Mouse (Mus musculus): ENCODE data around the gene Tcp1.
"Not testable (repeated sequence)": the region's sequence is repeated elsewhere in the genome, so short reads cannot be mapped to it uniquely, and the experiment has no call there.

Tcp1 gene

GRCm38 (mm10) chr17:12915488-12915880, at the start of gene Tcp1:
TSS of gene Tcp1 (plus strand) at chr17:12915701.
- no peak for DNase-seq (ENCODE audit: low read depth, low spot score)

GRCm38 (mm10) chr17:12866853-12867252, 48.6 kb upstream of the Tcp1 start:
- no peak for DNase-seq (ENCODE audit: low read depth, low spot score)

DNA sequence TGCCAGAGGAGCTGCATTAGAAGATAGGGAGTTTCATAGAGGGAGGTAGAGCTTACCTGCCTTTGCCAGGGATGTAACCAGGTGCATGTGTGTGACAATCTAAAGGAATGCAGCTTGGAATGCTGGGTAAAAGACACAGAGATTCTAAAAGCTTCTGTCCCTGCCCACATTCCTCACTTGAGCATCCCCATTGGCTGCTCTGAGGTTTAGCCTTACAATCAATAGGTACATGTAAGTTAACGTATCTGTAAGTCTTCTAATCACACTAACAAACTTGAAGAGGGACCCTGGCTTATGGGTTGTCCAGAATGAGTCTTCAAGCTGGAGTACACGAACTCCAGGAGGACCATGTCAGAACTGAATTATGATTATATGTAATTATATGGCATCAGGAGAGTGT, 47.5 kb upstream of the Tcp1 start, which contains the start of gene Mas1:
Gene Mas1, minus strand, starts transcription at position 101 of the 400 bp plus-strand sequence.
- no peak for DNase-seq (ENCODE audit: low read depth, low spot score)

- DNase-seq (ENCODE audit: low read depth, low spot score): peak; percentile 46
Observed at GRCm38 (mm10) chr17:12868640-12869039, 46.9 kb upstream of the Tcp1 start.

- DNase-seq (ENCODE audit: low read depth, low spot score): no peak
Observed at GRCm38 (mm10) chr17:12872275-12873028, 43.0 kb upstream of the Tcp1 start.

GRCm38 (mm10) chr17:12875734-12876133, 39.8 kb upstream of the Tcp1 start, which contains the start of gene Mrgprh:
TSS of gene Mrgprh (plus strand) at chr17:12876034.
- no peak for DNase-seq (ENCODE audit: low read depth, low spot score)

- peak; percentile 91 for DNase-seq (ENCODE audit: low read depth, low spot score)
Observed at GRCm38 (mm10) chr17:12880178-12880577, 35.3 kb upstream of the Tcp1 start.

GRCm38 (mm10) chr17:12881216-12881615, 34.3 kb upstream of the Tcp1 start:
- DNase-seq (ENCODE audit: low read depth, low spot score): peak; percentile 47

GRCm38 (mm10) chr17:12886620-12887019, 28.9 kb upstream of the Tcp1 start:
- no peak for DNase-seq (ENCODE audit: low read depth, low spot score)

DNA sequence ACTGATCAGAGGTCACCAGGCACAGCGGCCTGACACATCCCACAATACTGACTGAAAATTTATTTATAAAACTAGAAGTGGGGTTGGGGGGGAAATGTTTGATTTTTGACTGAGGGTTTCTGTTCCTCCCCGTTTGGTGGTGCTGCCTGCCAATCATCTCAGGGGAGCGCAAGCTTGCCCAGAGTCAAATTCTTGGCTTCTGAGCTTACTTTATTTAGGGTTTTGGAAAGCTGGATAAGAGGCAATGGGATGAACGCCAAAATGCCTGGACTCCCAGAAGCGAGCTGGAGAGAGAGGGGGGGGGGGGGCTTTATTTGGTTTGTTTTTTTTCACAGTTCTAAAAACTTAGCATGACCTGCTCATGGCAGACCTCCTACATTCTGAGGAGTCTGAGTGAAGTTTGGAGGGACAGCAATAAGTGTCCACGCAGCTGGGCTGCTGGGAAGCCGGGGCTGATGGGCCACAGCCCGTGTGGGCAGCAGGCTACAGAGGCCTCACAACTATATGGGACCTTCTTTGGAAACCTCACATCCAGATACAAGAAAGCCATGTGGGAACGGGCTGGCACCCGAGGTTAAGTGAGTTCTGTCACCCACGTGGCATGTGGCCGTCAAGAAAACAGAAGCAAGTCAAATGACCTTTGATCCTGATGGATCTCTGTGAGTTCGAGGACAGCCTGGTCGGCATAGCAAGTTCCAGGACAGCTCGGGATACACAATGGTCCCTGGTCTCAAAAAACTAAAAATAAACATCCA, 28.3 kb upstream of the Tcp1 start:
- no peak for DNase-seq (ENCODE audit: low read depth, low spot score)

GRCm38 (mm10) chr17:12891054-12891453, 24.4 kb upstream of the Tcp1 start:
- no peak for DNase-seq (ENCODE audit: low read depth, low spot score)

DNA sequence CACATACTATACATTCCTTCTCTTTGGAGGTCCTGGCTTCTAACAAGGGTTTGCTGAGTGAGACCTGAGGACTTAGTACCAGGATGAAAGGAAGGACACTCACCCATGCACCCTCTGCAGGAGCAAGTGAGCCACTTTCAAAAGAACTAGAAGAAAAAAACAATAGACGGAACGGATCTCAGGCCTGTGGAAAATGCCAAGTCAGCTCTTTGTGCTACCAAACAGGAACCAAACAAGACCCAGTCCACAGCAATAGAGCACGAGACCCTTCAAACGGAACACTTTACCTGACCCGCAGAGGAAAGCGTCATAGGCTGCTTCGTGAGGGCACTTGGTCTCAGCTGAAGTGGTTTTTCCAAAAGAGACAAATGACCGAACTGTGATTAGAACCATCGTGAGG, 23.5 kb upstream of the Tcp1 start:
- no peak for DNase-seq (ENCODE audit: low read depth, low spot score)

DNA sequence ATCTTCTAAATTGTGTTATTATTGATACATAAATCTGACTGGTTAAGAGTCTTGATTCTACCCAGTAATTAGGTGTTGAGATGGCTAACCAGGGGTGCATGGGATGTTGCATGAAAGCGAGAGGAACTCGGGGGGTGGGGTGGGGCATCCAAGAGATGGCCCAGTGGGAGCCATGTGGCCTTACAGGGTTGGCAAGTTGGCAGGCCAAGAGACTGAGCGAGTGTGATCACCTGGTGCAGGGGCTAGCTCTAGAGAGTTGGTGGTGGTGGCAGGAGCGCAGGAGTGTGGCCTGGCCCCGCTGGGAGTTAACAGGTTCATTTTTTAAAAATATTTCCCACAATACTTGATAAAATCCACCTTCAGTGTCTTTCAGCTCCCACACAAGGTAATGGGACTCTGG, 17.8 kb upstream of the Tcp1 start:
- no peak for DNase-seq (ENCODE audit: low read depth, low spot score)

DNA sequence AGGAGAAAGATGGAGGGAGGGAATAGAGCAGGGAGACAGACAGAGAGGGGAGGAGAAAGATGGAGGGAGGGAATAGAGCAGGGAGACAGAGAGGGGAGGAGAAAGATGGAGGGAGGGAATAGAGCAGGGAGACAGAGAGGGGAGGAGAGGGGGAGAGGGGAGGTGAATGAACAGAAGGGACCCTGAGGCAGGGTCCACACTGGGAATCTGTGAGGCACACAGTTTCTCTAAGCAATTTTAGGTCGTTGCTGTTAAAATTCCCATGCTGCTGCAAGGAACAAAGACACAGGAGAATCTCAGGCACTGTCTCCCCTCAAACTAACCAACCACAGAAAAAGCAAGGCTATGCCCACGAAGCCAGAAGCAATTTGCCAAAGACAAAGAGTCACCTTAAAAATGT, 16.9 kb upstream of the Tcp1 start:
- not testable (repeated sequence) for DNase-seq (ENCODE audit: low read depth, low spot score)

- no peak for DNase-seq (ENCODE audit: low read depth, low spot score)
Observed at GRCm38 (mm10) chr17:12902291-12902690, 13.2 kb upstream of the Tcp1 start.

- DNase-seq (ENCODE audit: low read depth, low spot score): no peak
Observed at GRCm38 (mm10) chr17:12903372-12904333, 11.8 kb upstream of the Tcp1 start.

DNA sequence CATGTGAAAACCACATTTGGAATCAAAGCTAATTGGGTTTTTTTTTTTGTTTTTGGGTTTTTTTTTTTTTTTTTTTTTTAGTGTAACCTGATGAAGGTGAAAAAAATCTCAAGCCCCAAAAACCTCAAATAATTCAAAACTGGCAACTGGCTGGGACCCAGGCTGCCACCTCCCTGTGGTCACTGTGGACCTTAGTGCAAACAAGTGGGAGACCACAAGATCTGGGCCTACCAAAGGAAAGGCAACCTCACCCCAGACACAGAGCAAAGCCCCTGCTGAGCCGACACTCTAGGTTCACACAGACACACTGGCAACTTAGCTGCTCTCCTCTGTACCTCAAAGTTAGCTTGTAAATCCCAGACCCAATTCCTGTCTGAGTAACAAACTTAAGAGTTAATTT, 11.2 kb upstream of the Tcp1 start:
- no peak for DNase-seq (ENCODE audit: low read depth, low spot score)

DNA sequence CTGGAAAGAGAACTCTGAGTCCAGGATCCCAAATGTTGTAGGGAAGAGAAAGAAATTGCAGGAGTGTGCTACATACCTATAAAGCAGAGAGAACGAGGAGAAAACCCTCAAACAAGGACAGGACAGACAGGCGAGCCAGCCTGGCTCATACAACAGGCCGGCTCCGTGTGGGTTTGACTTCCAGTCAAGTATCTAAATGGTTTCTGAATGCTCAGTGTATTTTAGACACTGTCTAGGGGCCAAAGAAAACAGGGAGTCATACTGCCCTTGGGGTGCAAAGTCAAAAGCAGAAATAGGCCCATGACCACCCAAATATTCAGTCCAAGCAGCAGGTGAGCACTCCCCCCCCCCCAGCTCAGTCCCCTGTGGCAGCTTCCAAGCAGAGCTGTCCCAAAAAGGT, 9.7 kb upstream of the Tcp1 start:
- DNase-seq (ENCODE audit: low read depth, low spot score): no peak

DNA sequence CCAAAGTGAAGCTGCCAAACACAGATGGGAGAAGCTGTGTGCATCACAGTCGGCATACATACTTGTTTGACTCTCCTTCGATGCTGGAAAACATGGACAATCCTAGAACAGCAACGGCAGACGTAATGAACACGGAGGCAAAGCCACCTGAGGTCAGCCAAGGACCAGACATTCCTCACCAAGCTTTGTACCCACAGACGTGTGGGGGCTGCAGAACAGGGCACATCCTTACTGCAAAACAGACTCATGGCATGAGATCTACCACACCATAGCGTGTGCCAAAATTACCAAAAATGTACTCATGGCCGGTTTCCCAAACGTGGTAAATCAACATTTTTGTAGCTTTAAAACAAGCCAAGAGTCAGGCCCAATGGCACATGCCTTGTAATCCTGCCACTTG, 9.1 kb upstream of the Tcp1 start:
- no peak for DNase-seq (ENCODE audit: low read depth, low spot score)

DNA sequence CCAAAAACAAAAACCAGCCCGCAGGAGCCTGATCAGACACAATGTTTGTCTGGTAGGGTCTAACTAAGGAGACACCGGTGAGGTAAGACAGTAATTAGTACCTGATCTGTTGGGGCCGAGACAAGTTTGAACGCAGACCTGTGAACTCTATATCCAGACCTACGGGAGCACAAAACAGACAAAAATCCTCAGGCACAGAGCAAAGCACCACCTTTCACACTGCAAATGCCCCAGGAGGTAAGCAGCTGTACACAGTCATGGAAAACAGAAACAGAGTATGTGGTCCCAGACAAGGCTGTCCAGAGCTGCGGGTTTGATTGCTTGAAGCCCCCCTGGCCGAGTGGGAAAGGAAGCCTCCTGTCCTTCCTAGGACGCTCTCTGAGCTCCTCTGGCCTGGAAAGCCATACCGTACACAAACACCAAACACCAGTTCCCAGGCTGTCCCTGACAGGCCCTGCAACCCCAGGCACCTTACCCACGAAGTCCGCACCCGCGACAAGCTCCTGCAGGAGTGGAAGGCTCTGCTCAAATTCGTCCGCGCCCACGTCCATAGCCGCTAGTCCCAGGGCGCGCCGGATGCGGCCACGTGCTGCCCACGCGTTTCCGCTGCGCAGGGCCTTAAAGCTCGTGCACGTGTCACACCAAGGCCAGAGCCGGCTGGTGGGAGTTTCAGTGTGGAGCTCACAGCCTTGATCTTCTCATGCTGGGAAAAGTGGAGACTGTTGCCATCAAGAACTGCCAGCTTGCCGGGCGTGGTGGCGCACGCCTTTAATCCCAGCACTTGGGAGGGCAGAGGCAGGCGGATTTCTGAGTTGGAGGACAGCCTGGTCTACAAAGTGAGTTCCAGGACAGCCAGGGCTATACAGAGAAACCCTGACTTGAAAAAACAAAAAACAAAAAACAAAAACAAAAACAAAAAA, 5.9 kb upstream of the Tcp1 start, which contains the start of gene Pnldc1:
Gene Pnldc1, minus strand, starts transcription at position 870 of the 920 bp plus-strand sequence.
- no peak for DNase-seq (ENCODE audit: low read depth, low spot score)

DNA sequence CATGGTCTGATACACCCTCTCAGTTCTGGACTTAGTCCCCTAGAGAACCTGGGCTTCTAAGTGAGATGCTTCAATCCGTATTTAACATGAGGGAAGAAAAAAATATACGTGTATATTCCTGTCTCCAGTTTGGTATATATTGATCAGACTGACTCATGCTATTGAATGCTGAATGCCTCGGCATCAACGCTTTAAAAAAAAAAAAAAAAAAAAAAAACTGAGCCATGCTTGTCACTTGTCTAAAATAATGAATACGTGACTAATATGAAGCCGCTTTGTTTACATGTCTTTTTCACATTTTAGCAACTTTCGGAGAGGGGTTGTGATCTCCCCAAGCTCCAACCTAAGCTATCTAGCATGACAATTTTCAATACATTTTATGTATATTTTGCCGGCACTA, 5.1 kb upstream of the Tcp1 start:
- no peak for DNase-seq (ENCODE audit: low read depth, low spot score)
